Mouse (Mus musculus) E14TG2a.4 (cell line): ENCODE results near the gene Brca1.

ENCODE experiments used
- CTCF ChIP-seq: conservative IDR thresholded peaks from 2 replicates; pipeline ENCODE4 v1.5.1; 2014; ENCODE audit warnings: low read length
- POU5F1 ChIP-seq: IDR thresholded peaks from 2 replicates; pipeline ENCODE4 v1.6.1; 2014; ENCODE audit warnings: low read length, borderline replicate concordance

- TF ChIP-seq CTCF (no peak), POU5F1 (no peak)
Measured at GRCm38 (mm10) chr11:101507090-101507489, 44.7 kb downstream of the Brca1 start.
